Mouse (Mus musculus): ENCODE results near the gene Ttll8. TPM values are rescaled to one million over a fixed set of nuclear protein-coding genes. Genes with fewer than 3 reads are reported as not detected.

Gene Ttll8
- polyA plus RNA-seq, 1 experiment from 2014 or later = not detected

- Histone ChIP-seq H3K9ac (replicated peaks) (no peak overlapping the region), H3K4me2 (replicated peaks) (no peak overlapping the region), H3K27me3 (no peaks in the 10 kb centered on the region), H3K27ac (replicated peaks) (no peak overlapping the region), H3K4me3 (no peak overlapping the region), H3K9me3 (no peaks in the 10 kb centered on the region), H3K36me3 (no peaks in the 10 kb centered on the region), H3K4me1 (peaks cover 7% of the 10 kb centered on the region; the same call in 1 of the 2 replicates)
- WGBS = 89% methylated on average over 6 of the region's 6 CpGs
- no peak for ATAC-seq (replicated peaks)
Observed at GRCm38 (mm10) chr15:88955342-88955741, 1.1 kb upstream of the Ttll8 start.

GRCm38 (mm10) chr15:88951246-88951645 is 3.0 kb downstream of the Ttll8 start:
- H3K4me1 ChIP-seq = peaks cover 7% of the 10 kb centered on the region; the same call in 1 of the 2 replicates
- no peaks in the 10 kb centered on the region for H3K36me3 ChIP-seq
- H3K9ac ChIP-seq (replicated peaks) = no peak overlapping the region
- H3K27ac ChIP-seq (replicated peaks) = no peak overlapping the region
- no peak for ATAC-seq (replicated peaks)
- WGBS = 79% methylated on average over 4 of the region's 4 CpGs
- no peaks in the 10 kb centered on the region for H3K9me3 ChIP-seq
- H3K27me3 ChIP-seq = no peaks in the 10 kb centered on the region
- H3K4me2 ChIP-seq (replicated peaks) = no peak overlapping the region
- H3K4me3 ChIP-seq = no peak overlapping the region

- Histone ChIP-seq H3K27ac (replicated peaks) (no peak overlapping the region), H3K4me1 (no peaks in the 10 kb centered on the region), H3K4me3 (no peak overlapping the region), H3K36me3 (no peaks in the 10 kb centered on the region), H3K27me3 (no peaks in the 10 kb centered on the region), H3K9ac (replicated peaks) (no peak overlapping the region), H3K4me2 (replicated peaks) (no peak overlapping the region), H3K9me3 (no peaks in the 10 kb centered on the region)
- ATAC-seq (replicated peaks) = no peak
- 66% methylated on average over 6 of the region's 6 CpGs for whole genome bisulfite sequencing
Observed at GRCm38 (mm10) chr15:88946851-88947250, 7.4 kb downstream of the Ttll8 start.

- Histone ChIP-seq H3K9ac (replicated peaks) (no peak overlapping the region), H3K4me2 (replicated peaks) (no peak overlapping the region), H3K4me1 (no peaks in the 10 kb centered on the region), H3K4me3 (no peak overlapping the region), H3K27ac (replicated peaks) (no peak overlapping the region), H3K27me3 (no peaks in the 10 kb centered on the region), H3K36me3 (no peaks in the 10 kb centered on the region), H3K9me3 (no peaks in the 10 kb centered on the region)
- no peak for ATAC-seq (replicated peaks)
- 71% methylated on average over 5 of the region's 5 CpGs for WGBS
Observed at GRCm38 (mm10) chr15:88943896-88944551, 10.2 kb downstream of the Ttll8 start.

GRCm38 (mm10) chr15:88942783-88943182 is 11.4 kb downstream of the Ttll8 start:
- Histone ChIP-seq H3K9ac (replicated peaks) (no peak overlapping the region), H3K9me3 (no peaks in the 10 kb centered on the region), H3K27ac (replicated peaks) (no peak overlapping the region), H3K4me2 (replicated peaks) (no peak overlapping the region), H3K4me3 (no peak overlapping the region), H3K36me3 (no peaks in the 10 kb centered on the region), H3K4me1 (no peaks in the 10 kb centered on the region), H3K27me3 (no peaks in the 10 kb centered on the region)
- ATAC-seq (replicated peaks) = no peak
- WGBS = 82% methylated on average over 5 of the region's 5 CpGs

- Histone ChIP-seq H3K27me3 (no peaks in the 10 kb centered on the region), H3K36me3 (no peaks in the 10 kb centered on the region), H3K9ac (replicated peaks) (no peak overlapping the region), H3K4me1 (no peaks in the 10 kb centered on the region), H3K4me2 (replicated peaks) (no peak overlapping the region), H3K9me3 (no peaks in the 10 kb centered on the region), H3K4me3 (no peak overlapping the region), H3K27ac (replicated peaks) (no peak overlapping the region)
- no peak for ATAC-seq (replicated peaks)
- WGBS = 77% methylated on average over 2 of the region's 2 CpGs
Observed at GRCm38 (mm10) chr15:88937291-88937650, 16.9 kb downstream of the Ttll8 start.

GRCm38 (mm10) chr15:88936619-88937290 is 17.5 kb downstream of the Ttll8 start:
- Histone ChIP-seq H3K27me3 (no peaks in the 10 kb centered on the region), H3K27ac (replicated peaks) (no peak overlapping the region), H3K4me3 (no peak overlapping the region), H3K36me3 (no peaks in the 10 kb centered on the region), H3K9me3 (no peaks in the 10 kb centered on the region), H3K4me1 (no peaks in the 10 kb centered on the region), H3K4me2 (replicated peaks) (no peak overlapping the region), H3K9ac (replicated peaks) (no peak overlapping the region)
- ATAC-seq (replicated peaks) = no peak
- 81% methylated on average over 6 of the region's 6 CpGs for WGBS

GRCm38 (mm10) chr15:88934141-88934540 is 20.1 kb downstream of the Ttll8 start:
- Histone ChIP-seq H3K27me3 (no peaks in the 10 kb centered on the region), H3K36me3 (no peaks in the 10 kb centered on the region), H3K27ac (replicated peaks) (no peak overlapping the region), H3K4me1 (no peaks in the 10 kb centered on the region), H3K4me3 (no peak overlapping the region), H3K9ac (replicated peaks) (no peak overlapping the region), H3K4me2 (replicated peaks) (no peak overlapping the region), H3K9me3 (no peaks in the 10 kb centered on the region)
- no peak for ATAC-seq (replicated peaks)
- 55% methylated on average over 7 of the region's 7 CpGs for WGBS

GRCm38 (mm10) chr15:88932667-88933066 is 21.6 kb downstream of the Ttll8 start:
- Histone ChIP-seq H3K9me3 (no peaks in the 10 kb centered on the region), H3K4me3 (no peak overlapping the region), H3K4me2 (replicated peaks) (no peak overlapping the region), H3K27me3 (no peaks in the 10 kb centered on the region), H3K27ac (replicated peaks) (no peak overlapping the region), H3K9ac (replicated peaks) (no peak overlapping the region), H3K4me1 (no peaks in the 10 kb centered on the region), H3K36me3 (no peaks in the 10 kb centered on the region)
- no peak for ATAC-seq (replicated peaks)
- WGBS = 85% methylated on average over 10 of the region's 10 CpGs

GRCm38 (mm10) chr15:88921992-88922310 is 32.3 kb downstream of the Ttll8 start:
- no peak overlapping the region for H3K9ac ChIP-seq (replicated peaks)
- no peaks in the 10 kb centered on the region for H3K36me3 ChIP-seq
- no peaks in the 10 kb centered on the region for H3K4me1 ChIP-seq
- H3K27me3 ChIP-seq = no peaks in the 10 kb centered on the region
- H3K27ac ChIP-seq (replicated peaks) = no peak overlapping the region
- H3K4me2 ChIP-seq (replicated peaks) = no peak overlapping the region
- no peak overlapping the region for H3K4me3 ChIP-seq
- no peak for ATAC-seq (replicated peaks)
- no peaks in the 10 kb centered on the region for H3K9me3 ChIP-seq
- 76% methylated on average over 6 of the region's 6 CpGs for WGBS

GRCm38 (mm10) chr15:88921131-88921991 is 32.9 kb downstream of the Ttll8 start:
- Histone ChIP-seq H3K36me3 (no peaks in the 10 kb centered on the region), H3K9me3 (no peaks in the 10 kb centered on the region), H3K4me1 (no peaks in the 10 kb centered on the region), H3K27me3 (no peaks in the 10 kb centered on the region), H3K9ac (replicated peaks) (no peak overlapping the region; the same call in 1 of the 2 replicates), H3K4me2 (replicated peaks) (peak overlapping the region; percentile 31), H3K4me3 (no peak overlapping the region), H3K27ac (replicated peaks) (no peak overlapping the region)
- peak; percentile 74; the same call in 1 of the 2 replicates for ATAC-seq (replicated peaks)
- 28% methylated on average over 12 of the region's 12 CpGs for WGBS

GRCm38 (mm10) chr15:88920065-88920464 is 34.2 kb downstream of the Ttll8 start:
- H3K9me3 ChIP-seq = no peaks in the 10 kb centered on the region
- H3K36me3 ChIP-seq = no peaks in the 10 kb centered on the region
- H3K4me3 ChIP-seq = no peak overlapping the region
- H3K27me3 ChIP-seq = no peaks in the 10 kb centered on the region
- H3K4me2 ChIP-seq (replicated peaks) = no peak overlapping the region
- no peaks in the 10 kb centered on the region for H3K4me1 ChIP-seq
- no peak overlapping the region for H3K9ac ChIP-seq (replicated peaks)
- H3K27ac ChIP-seq (replicated peaks) = no peak overlapping the region
- WGBS = 94% methylated on average over 1 of the region's 1 CpGs
- ATAC-seq (replicated peaks) = no peak

Data from forebrain, embryonic 15.5 days (tissue).